Mouse (Mus musculus) hindbrain, embryonic 10.5 days (tissue): ENCODE results near the gene Ghrhr. TPM values are rescaled to one million over a fixed set of nuclear protein-coding genes. Genes with fewer than 3 reads are reported as not detected.

ENCODE experiments used
- DNase-seq: peaks from one replicate; pipeline ENCODE4 v3.0.0-alpha.2; 2017; ENCODE audit warnings: low spot score
- H3K27ac ChIP-seq: fragments of 300-500 bp; sonication (generic); 2 replicates; pipeline ENCODE4 v1.5.1; 2016; ENCODE audit warnings: mild to moderate bottlenecking, moderate library complexity
- H3K27me3 ChIP-seq: fragments of 300-500 bp; sonication (generic); 2 replicates; pipeline ENCODE4 v1.6.1; 2016; ENCODE audit warnings: mild to moderate bottlenecking; ENCODE audit not compliant: poor library complexity, insufficient read depth, severe bottlenecking
- H3K36me3 ChIP-seq: fragments of 300-500 bp; sonication (generic); 2 replicates; pipeline ENCODE4 v1.6.1; 2016; ENCODE audit warnings: mild to moderate bottlenecking, moderate library complexity
- H3K4me1 ChIP-seq: fragments of 300-500 bp; sonication (generic); replicated peaks from 2 replicates; pipeline ENCODE4 v1.6.1; 2016; ENCODE audit warnings: mild to moderate bottlenecking
- H3K4me3 ChIP-seq: fragments of 300-500 bp; sonication (generic); 2 replicates; pipeline ENCODE4 v1.5.1; 2016; ENCODE audit warnings: mild to moderate bottlenecking, moderate library complexity
- H3K9me3 ChIP-seq: fragments of 300-500 bp; sonication (generic); 2 replicates; pipeline ENCODE4 v1.6.1; 2016; ENCODE audit warnings: mild to moderate bottlenecking, moderate library complexity
- WGBS: fragments of 180-500 bp; shearing (Covaris S2); methylation state at CpG from one replicate; pipeline ENCODE4 v1.1.7; 2016; 5-methylcytosine and 5-hydroxymethylcytosine counted together
- polyA plus RNA-seq: library from polyadenylated mRNA; unstranded; fragments of >200 nt; fragmentation: Nextera tagmentation; extraction: Ambion mirVana; gene quantifications from 2 replicates; pipeline ENCODE4 v1.2.1, GENCODE M21; 2016

Ghrhr gene
- polyA plus RNA-seq, 1 experiment from 2014 or later: not detected

GRCm38 (mm10) chr6:55356017-55356703 is 19.9 kb upstream of the Ghrhr start:
- 76% methylated on average over 5 of the region's 5 CpGs for WGBS
- Histone ChIP-seq H3K4me3 (no peak overlapping the region), H3K27ac (no peak overlapping the region), H3K4me1 (peaks cover 17% of the 10 kb centered on the region), H3K9me3 (no peaks in the 10 kb centered on the region), H3K36me3 (no peaks in the 10 kb centered on the region), H3K27me3 (no peaks in the 10 kb centered on the region)
- no peak for DNase-seq

- no peak overlapping the region for H3K4me3 ChIP-seq
- WGBS: 69% methylated on average over 5 of the region's 5 CpGs
- no peak for DNase-seq
- H3K27ac ChIP-seq: no peak overlapping the region; the same call in 1 of the 2 replicates
- H3K4me1 ChIP-seq: peaks cover 17% of the 10 kb centered on the region
- no peaks in the 10 kb centered on the region for H3K9me3 ChIP-seq
- H3K36me3 ChIP-seq: no peaks in the 10 kb centered on the region
- no peaks in the 10 kb centered on the region for H3K27me3 ChIP-seq
Measured at GRCm38 (mm10) chr6:55356976-55357635, 19.0 kb upstream of the Ghrhr start.

DNA sequence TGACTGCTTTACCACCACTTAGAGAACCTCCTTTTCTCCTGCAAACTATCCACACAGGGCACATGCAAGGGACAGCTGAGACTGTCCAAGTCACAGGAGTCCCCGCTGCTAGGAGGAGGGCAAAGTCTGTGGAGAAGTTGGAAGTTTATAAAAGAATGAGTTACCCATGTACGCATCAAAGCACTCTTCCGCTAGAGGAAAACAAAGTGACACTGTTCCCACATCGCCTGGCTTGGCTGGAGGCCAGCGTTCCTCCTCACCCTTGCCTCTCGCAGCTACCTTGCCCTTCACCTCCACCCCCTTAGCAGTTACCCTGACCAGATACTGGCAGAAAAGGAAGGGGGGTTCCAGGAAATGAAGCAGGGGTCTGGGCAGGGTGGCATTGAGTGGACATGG is 18.5 kb upstream of the Ghrhr start:
- 68% methylated on average over 6 of the region's 6 CpGs for WGBS
- Histone ChIP-seq H3K4me1 (peaks cover 17% of the 10 kb centered on the region), H3K27ac (no peak overlapping the region; the same call in 1 of the 2 replicates), H3K4me3 (no peak overlapping the region), H3K27me3 (no peaks in the 10 kb centered on the region), H3K36me3 (no peaks in the 10 kb centered on the region), H3K9me3 (no peaks in the 10 kb centered on the region)
- no peak for DNase-seq

DNA sequence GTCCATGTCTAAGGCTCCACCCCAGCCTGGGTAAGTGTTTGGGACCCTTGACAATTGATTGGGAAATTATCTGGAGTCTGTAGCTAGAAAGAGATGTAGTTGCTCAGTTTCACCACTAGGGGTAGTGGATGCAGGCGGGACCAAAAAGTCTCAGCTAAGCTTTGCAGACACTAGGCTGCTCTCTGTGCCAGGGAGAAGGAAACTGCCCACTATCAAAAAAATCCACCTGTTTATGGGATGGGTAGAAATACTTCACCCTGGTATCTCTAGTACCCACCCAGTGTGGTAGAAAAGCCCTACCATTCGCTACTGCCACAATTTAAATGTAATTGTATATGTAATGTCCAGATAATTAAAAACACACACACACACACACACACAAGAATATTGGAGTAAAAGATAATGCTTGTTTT is 17.4 kb upstream of the Ghrhr start:
- H3K4me1 ChIP-seq: peaks cover 17% of the 10 kb centered on the region
- H3K27me3 ChIP-seq: no peaks in the 10 kb centered on the region
- H3K4me3 ChIP-seq: no peak overlapping the region
- H3K36me3 ChIP-seq: no peaks in the 10 kb centered on the region
- 34% methylated on average over 2 of the region's 2 CpGs for WGBS
- peak; percentile 37 for DNase-seq
- H3K27ac ChIP-seq: no peak overlapping the region
- no peaks in the 10 kb centered on the region for H3K9me3 ChIP-seq

DNA sequence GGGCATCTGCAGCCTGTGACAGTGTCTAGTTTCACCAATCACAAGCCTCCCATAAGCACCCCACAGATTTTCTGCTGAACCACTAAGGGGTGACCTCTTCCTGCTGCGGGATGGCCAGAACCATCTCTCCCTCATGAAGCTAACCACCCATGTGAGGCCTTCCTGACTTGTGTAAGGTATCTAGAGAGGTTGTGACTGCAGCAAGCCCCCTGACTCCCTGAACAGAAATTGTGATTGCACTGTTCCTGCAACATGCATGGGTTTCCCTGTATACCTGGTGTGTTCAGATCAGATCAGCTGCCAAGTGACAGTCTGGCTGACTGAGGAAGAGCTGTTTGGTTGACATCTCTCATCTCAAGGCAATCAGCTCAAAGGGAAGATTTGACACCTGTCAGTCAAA is 13.4 kb upstream of the Ghrhr start:
- DNase-seq: no peak
- H3K27me3 ChIP-seq: no peaks in the 10 kb centered on the region
- WGBS: 83% methylated on average over 1 of the region's 1 CpGs
- H3K27ac ChIP-seq: no peak overlapping the region
- no peaks in the 10 kb centered on the region for H3K9me3 ChIP-seq
- 0 out of 2 replicates have a peak, but pooled peaks cover under 1% of the 10 kb centered on the region for H3K4me1 ChIP-seq
- H3K4me3 ChIP-seq: no peak overlapping the region
- no peaks in the 10 kb centered on the region for H3K36me3 ChIP-seq

DNA sequence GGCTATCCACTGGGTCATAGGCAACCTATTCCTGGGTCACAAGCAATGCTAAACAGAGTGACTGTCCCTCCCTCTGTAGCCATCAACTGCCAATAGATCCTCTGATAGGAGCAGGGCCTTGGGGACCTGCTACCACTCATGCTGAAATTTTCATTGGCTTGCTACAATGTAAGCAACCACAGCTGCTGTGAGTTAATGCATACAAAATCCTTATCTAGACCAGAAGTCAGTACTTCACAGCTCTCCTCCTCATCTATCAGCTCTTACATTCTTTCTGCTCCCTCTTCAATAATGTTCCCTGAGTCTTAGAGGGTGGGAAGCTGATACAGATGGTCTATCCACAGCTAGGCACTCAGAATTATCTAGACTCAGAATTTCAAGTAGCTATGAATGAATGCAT is 9.0 kb upstream of the Ghrhr start:
- DNase-seq: no peak
- H3K36me3 ChIP-seq: no peaks in the 10 kb centered on the region
- H3K27ac ChIP-seq: no peak overlapping the region
- no peak overlapping the region for H3K4me3 ChIP-seq
- H3K4me1 ChIP-seq: no peaks in the 10 kb centered on the region
- 0 out of 2 replicates have a peak, but pooled peaks cover 3% of the 10 kb centered on the region for H3K9me3 ChIP-seq
- H3K27me3 ChIP-seq: no peaks in the 10 kb centered on the region

- Histone ChIP-seq H3K9me3 (0 out of 2 replicates have a peak, but pooled peaks cover 3% of the 10 kb centered on the region), H3K27ac (no peak overlapping the region), H3K27me3 (0 out of 2 replicates have a peak, but pooled peaks cover under 1% of the 10 kb centered on the region), H3K4me1 (no peaks in the 10 kb centered on the region), H3K36me3 (no peaks in the 10 kb centered on the region), H3K4me3 (no peak overlapping the region)
- 89% methylated on average over 6 of the region's 6 CpGs for WGBS
- no peak for DNase-seq
Measured at GRCm38 (mm10) chr6:55370831-55371230, 5.3 kb upstream of the Ghrhr start.

- peaks cover 7% of the 10 kb centered on the region for H3K27me3 ChIP-seq
- WGBS: 88% methylated on average over 5 of the region's 5 CpGs
- no peak for DNase-seq
Measured at GRCm38 (mm10) chr6:55376511-55376910, 416 bp downstream of the Ghrhr start.

GRCm38 (mm10) chr6:55377461-55377860 is 1.4 kb downstream of the Ghrhr start:
- Histone ChIP-seq H3K27me3 (peaks cover 7% of the 10 kb centered on the region), H3K4me1 (0 out of 2 replicates have a peak, but pooled peaks cover 4% of the 10 kb centered on the region), H3K9me3 (no peaks in the 10 kb centered on the region), H3K36me3 (no peaks in the 10 kb centered on the region), H3K27ac (no peak overlapping the region), H3K4me3 (no peak overlapping the region)
- WGBS: 84% methylated on average over 4 of the region's 4 CpGs
- DNase-seq: no peak

More at GRCm38 (mm10) chr6:55376511-55376910, 416 bp downstream of the Ghrhr start:
- Histone ChIP-seq H3K36me3 (no peaks in the 10 kb centered on the region), H3K4me1 (no peaks in the 10 kb centered on the region), H3K4me3 (no peak overlapping the region), H3K27ac (no peak overlapping the region), H3K9me3 (no peaks in the 10 kb centered on the region)

DNA sequence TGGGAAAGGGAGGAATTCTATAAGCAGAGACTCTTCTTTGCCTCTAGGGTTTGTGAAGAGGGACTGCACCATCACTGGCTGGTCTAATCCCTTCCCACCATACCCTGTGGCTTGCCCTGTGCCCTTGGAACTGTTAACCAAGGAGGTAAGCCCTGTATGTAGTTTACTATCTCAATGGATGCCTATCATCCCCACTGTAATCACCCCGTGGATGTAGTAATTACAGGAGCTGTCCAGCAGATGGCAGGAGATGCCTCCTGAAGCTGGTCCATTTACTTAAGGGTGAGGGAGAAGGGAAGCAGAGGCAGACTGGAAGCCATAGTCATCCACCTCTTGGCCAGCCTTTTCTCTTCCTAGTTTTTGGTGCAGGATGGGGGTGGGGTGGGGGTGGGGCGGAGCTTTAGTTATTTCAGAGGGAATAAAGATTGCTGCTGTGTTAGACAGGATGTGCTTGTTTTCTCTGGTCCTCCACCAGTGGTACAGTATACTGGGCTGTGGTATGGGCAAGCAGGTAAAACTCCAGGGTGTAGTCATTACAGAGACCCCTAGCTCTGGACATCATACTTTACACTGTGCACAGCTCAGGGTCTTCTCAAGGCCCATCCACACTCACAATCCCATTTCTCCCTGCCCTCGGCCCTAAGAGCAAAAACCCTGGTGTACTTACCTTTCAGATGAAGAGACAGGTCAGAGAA is 3.7 kb downstream of the Ghrhr start:
- H3K27ac ChIP-seq: no peak overlapping the region
- H3K27me3 ChIP-seq: peaks cover 7% of the 10 kb centered on the region
- 45% methylated on average over 3 of the region's 3 CpGs for WGBS
- DNase-seq: peak; percentile 58
- H3K9me3 ChIP-seq: no peaks in the 10 kb centered on the region
- H3K36me3 ChIP-seq: no peaks in the 10 kb centered on the region
- 0 out of 2 replicates have a peak, but pooled peaks cover 4% of the 10 kb centered on the region for H3K4me1 ChIP-seq
- no peak overlapping the region for H3K4me3 ChIP-seq

DNA sequence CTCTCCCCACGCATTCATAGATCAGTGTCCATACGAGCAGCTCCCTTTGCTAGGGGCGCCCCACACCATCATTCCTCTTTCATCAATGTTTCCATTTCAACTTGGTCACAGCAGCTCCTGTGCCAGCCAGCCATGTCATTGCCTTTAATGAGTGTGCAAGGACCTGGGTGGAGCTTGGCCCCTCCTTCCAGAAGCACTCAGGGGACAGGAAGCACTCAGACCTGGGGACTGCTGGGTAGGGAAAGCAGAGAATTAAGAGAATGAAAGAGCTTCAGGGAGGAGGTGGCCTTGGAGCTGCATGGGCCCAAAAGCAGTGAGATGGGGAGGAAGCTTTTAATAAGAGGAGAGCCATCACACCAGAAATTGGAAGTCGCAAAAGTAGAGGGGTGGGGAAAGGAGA is 5.9 kb downstream of the Ghrhr start:
- 90% methylated on average over 4 of the region's 4 CpGs for WGBS
- Histone ChIP-seq H3K27me3 (no peaks in the 10 kb centered on the region), H3K4me1 (0 out of 2 replicates have a peak, but pooled peaks cover 4% of the 10 kb centered on the region), H3K4me3 (no peak overlapping the region), H3K9me3 (no peaks in the 10 kb centered on the region), H3K36me3 (no peaks in the 10 kb centered on the region), H3K27ac (0 out of 2 replicates have a peak overlapping the region, but pooled peaks have one; percentile 23)
- no peak for DNase-seq

GRCm38 (mm10) chr6:55383897-55384296 is 7.8 kb downstream of the Ghrhr start:
- H3K27ac ChIP-seq: no peak overlapping the region
- DNase-seq: peak; percentile 54
- H3K4me3 ChIP-seq: no peak overlapping the region
- peaks cover 17% of the 10 kb centered on the region for H3K4me1 ChIP-seq
- WGBS: 14% methylated on average over 1 of the region's 1 CpGs
- no peaks in the 10 kb centered on the region for H3K9me3 ChIP-seq
- H3K36me3 ChIP-seq: no peaks in the 10 kb centered on the region
- H3K27me3 ChIP-seq: no peaks in the 10 kb centered on the region
